Mouse (Mus musculus): ENCODE data around the gene Slc35d3. TPM values are rescaled to one million over a fixed set of nuclear protein-coding genes. Genes with fewer than 3 reads are reported as not detected.
A peak's percentile ranks its signal among the peaks of the same experiment; 100 is the strongest.

The Slc35d3 gene
- polyA plus RNA-seq, 1 experiment from 2014 or later, result 1.9 TPM

GRCm38 (mm10) chr10:19876669-19877068, 25.4 kb upstream of the Slc35d3 start:
- Histone ChIP-seq H3K9me3 (replicated peaks) (no peaks in the 10 kb centered on the region), H3K27ac (ENCODE audit: poor library complexity, severe bottlenecking) (no peak overlapping the region), H3K4me1 (replicated peaks) (peaks cover 3% of the 10 kb centered on the region; the same call in 1 of the 2 replicates), H3K27me3 (replicated peaks) (no peaks in the 10 kb centered on the region), H3K9ac (no peak overlapping the region), H3K36me3 (no peaks in the 10 kb centered on the region), H3K4me3 (no peak overlapping the region), H3K4me2 (no peak overlapping the region)
- WGBS, result 72% methylated on average over 7 of the region's 7 CpGs
- no peak for ATAC-seq (ENCODE audit: insufficient number of reproducible peaks, low FRiP score)

GRCm38 (mm10) chr10:19875346-19875745, 24.1 kb upstream of the Slc35d3 start:
- H3K9me3 ChIP-seq (replicated peaks), result no peaks in the 10 kb centered on the region
- whole genome bisulfite sequencing, result 78% methylated on average over 5 of the region's 5 CpGs
- H3K36me3 ChIP-seq, result no peaks in the 10 kb centered on the region
- no peak for ATAC-seq (ENCODE audit: insufficient number of reproducible peaks, low FRiP score)
- H3K4me2 ChIP-seq, result no peak overlapping the region
- H3K27ac ChIP-seq (ENCODE audit: poor library complexity, severe bottlenecking), result no peak overlapping the region
- H3K4me1 ChIP-seq (replicated peaks), result peaks cover 3% of the 10 kb centered on the region; the same call in 1 of the 2 replicates
- no peaks in the 10 kb centered on the region for H3K27me3 ChIP-seq (replicated peaks)
- no peak overlapping the region for H3K9ac ChIP-seq
- H3K4me3 ChIP-seq, result no peak overlapping the region

- no peaks in the 10 kb centered on the region for H3K9me3 ChIP-seq (replicated peaks)
- WGBS, result 80% methylated on average over 7 of the region's 7 CpGs
- peaks cover 47% of the 10 kb centered on the region for H3K27me3 ChIP-seq (replicated peaks)
Observed at GRCm38 (mm10) chr10:19855597-19856306, 4.5 kb upstream of the Slc35d3 start.

DNA sequence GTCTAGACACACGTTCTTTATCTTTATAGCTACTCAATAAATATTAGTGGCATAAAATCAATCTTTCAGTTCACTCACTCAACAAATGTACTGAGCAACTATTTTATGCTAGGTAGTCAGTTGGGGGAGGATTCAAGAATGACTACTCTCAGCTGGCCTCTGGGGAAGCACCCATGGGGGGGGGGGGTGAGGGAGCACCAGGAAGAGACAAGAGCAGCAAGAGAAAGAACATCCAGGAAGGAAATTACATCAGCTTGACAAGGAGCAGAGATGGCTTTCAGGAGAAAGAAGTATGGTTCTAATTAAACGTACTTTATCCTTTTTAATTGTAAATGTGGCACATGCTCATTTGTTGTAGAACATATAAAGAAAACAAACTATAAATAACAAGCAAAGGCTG, 2.4 kb upstream of the Slc35d3 start:
- no peak overlapping the region for H3K4me3 ChIP-seq
- no peak overlapping the region for H3K27ac ChIP-seq (ENCODE audit: poor library complexity, severe bottlenecking)
- ATAC-seq (ENCODE audit: insufficient number of reproducible peaks, low FRiP score), result no peak
- H3K27me3 ChIP-seq (replicated peaks), result peaks cover 67% of the 10 kb centered on the region
- H3K4me2 ChIP-seq, result no peak overlapping the region
- 55% methylated on average over 2 of the region's 2 CpGs for WGBS
- H3K4me1 ChIP-seq (replicated peaks), result peaks cover 24% of the 10 kb centered on the region
- no peak overlapping the region for H3K9ac ChIP-seq
- H3K36me3 ChIP-seq, result no peaks in the 10 kb centered on the region
- H3K9me3 ChIP-seq (replicated peaks), result no peaks in the 10 kb centered on the region

More at GRCm38 (mm10) chr10:19855597-19856306, 4.5 kb upstream of the Slc35d3 start:
- no peaks in the 10 kb centered on the region for H3K36me3 ChIP-seq
- no peak overlapping the region for H3K4me2 ChIP-seq
- no peak overlapping the region for H3K4me3 ChIP-seq
- no peak for ATAC-seq (ENCODE audit: insufficient number of reproducible peaks, low FRiP score)
- peaks cover 14% of the 10 kb centered on the region for H3K4me1 ChIP-seq (replicated peaks)
- H3K9ac ChIP-seq, result no peak overlapping the region
- H3K27ac ChIP-seq (ENCODE audit: poor library complexity, severe bottlenecking), result no peak overlapping the region

- Histone ChIP-seq H3K9me3 (replicated peaks) (no peaks in the 10 kb centered on the region), H3K27ac (ENCODE audit: poor library complexity, severe bottlenecking) (no peak overlapping the region), H3K9ac (no peak overlapping the region), H3K4me2 (no peak overlapping the region), H3K4me1 (replicated peaks) (peaks cover 24% of the 10 kb centered on the region), H3K27me3 (replicated peaks) (peaks cover 71% of the 10 kb centered on the region), H3K4me3 (no peak overlapping the region), H3K36me3 (no peaks in the 10 kb centered on the region)
- 30% methylated on average over 6 of the region's 6 CpGs for WGBS
- ATAC-seq (ENCODE audit: insufficient number of reproducible peaks, low FRiP score), result no peak
Observed at GRCm38 (mm10) chr10:19852776-19853175, 1.5 kb upstream of the Slc35d3 start.

DNA sequence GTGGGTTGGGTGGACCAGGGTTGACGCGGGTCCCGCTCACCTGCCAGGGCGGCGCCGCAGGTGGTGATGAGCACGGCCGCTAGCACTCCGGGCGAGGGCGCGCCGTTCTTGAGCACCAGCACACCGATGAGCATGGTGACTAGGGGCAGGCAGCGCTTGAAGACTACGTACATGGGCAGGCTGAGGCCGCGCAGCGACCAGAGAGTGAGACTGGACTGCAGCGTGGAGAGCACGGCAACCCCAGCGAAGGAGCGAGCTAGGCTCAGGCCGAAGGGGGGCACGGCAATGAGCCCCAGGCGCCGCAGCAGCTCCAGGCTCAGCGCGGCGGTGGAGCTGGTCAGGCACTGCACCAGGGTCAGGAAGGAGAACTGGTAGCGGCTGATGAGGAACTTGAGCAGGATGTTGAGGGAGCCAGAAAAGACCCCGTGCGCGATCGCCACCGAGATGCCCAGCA, 688 bp downstream of the Slc35d3 start:
- Histone ChIP-seq H3K9ac (peak overlapping the region; percentile 65), H3K27me3 (replicated peaks) (peaks cover 75% of the 10 kb centered on the region), H3K36me3 (no peaks in the 10 kb centered on the region), H3K4me3 (peak overlapping the region; percentile 60), H3K9me3 (replicated peaks) (no peaks in the 10 kb centered on the region), H3K4me1 (replicated peaks) (peaks cover 24% of the 10 kb centered on the region), H3K27ac (ENCODE audit: poor library complexity, severe bottlenecking) (no peak overlapping the region), H3K4me2 (peak overlapping the region; percentile 98)
- ATAC-seq (ENCODE audit: insufficient number of reproducible peaks, low FRiP score), result peak; percentile 60; the same call in 1 of the 2 replicates
- WGBS, result under 1% methylated on average over 36 of the region's 36 CpGs

GRCm38 (mm10) chr10:19849771-19850365, 1.4 kb downstream of the Slc35d3 start:
- peaks cover 24% of the 10 kb centered on the region for H3K4me1 ChIP-seq (replicated peaks)
- peaks cover 68% of the 10 kb centered on the region for H3K27me3 ChIP-seq (replicated peaks)
- no peaks in the 10 kb centered on the region for H3K9me3 ChIP-seq (replicated peaks)
- H3K36me3 ChIP-seq, result no peaks in the 10 kb centered on the region
- ATAC-seq (ENCODE audit: insufficient number of reproducible peaks, low FRiP score), result peak; percentile 63; the same call in 1 of the 2 replicates
- peak overlapping the region; percentile 65; the same call in 1 of the 2 replicates for H3K9ac ChIP-seq
- H3K4me3 ChIP-seq, result peak overlapping the region; percentile 60
- H3K27ac ChIP-seq (ENCODE audit: poor library complexity, severe bottlenecking), result no peak overlapping the region
- under 1% methylated on average over 31 of the region's 32 CpGs for WGBS
- peak overlapping the region; percentile 98 for H3K4me2 ChIP-seq

- 5% methylated on average over 44 of the region's 44 CpGs for WGBS
- H3K27ac ChIP-seq (ENCODE audit: poor library complexity, severe bottlenecking), result no peak overlapping the region
- no peak for ATAC-seq (ENCODE audit: insufficient number of reproducible peaks, low FRiP score)
- peak overlapping the region; percentile 60 for H3K4me3 ChIP-seq
- no peaks in the 10 kb centered on the region for H3K9me3 ChIP-seq (replicated peaks)
- peak overlapping the region; percentile 98 for H3K4me2 ChIP-seq
- H3K36me3 ChIP-seq, result no peaks in the 10 kb centered on the region
- H3K27me3 ChIP-seq (replicated peaks), result peaks cover 64% of the 10 kb centered on the region
- peak overlapping the region; percentile 65; the same call in 1 of the 2 replicates for H3K9ac ChIP-seq
- H3K4me1 ChIP-seq (replicated peaks), result peaks cover 24% of the 10 kb centered on the region
Observed at GRCm38 (mm10) chr10:19848928-19849770, 2.1 kb downstream of the Slc35d3 start.

DNA sequence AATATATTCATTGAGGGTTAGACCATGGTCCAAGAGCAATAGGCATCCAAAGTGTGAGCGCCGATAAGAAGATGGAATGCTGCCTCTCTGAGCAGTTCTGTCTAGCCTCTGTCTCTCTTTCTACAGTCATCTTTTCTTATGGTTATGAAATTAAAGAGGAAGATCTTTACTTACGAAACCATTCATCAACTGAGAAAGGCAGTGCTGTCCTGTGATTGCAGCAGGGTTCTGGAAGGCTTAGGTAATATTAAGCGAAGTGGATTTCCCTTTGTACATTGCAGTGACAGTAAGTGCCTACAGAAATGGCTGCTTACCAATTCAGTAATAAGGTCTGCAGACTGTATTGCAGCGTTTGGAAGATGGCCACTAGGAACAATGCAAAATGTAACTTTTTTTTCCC, 11.4 kb downstream of the Slc35d3 start:
- no peaks in the 10 kb centered on the region for H3K4me1 ChIP-seq (replicated peaks)
- H3K9me3 ChIP-seq (replicated peaks), result no peaks in the 10 kb centered on the region
- no peak overlapping the region for H3K27ac ChIP-seq (ENCODE audit: poor library complexity, severe bottlenecking)
- H3K36me3 ChIP-seq, result no peaks in the 10 kb centered on the region
- H3K9ac ChIP-seq, result no peak overlapping the region
- no peak overlapping the region for H3K4me2 ChIP-seq
- no peak overlapping the region for H3K4me3 ChIP-seq
- no peak for ATAC-seq (ENCODE audit: insufficient number of reproducible peaks, low FRiP score)
- 79% methylated on average over 5 of the region's 5 CpGs for WGBS
- peaks cover 10% of the 10 kb centered on the region; the same call in 1 of the 2 replicates for H3K27me3 ChIP-seq (replicated peaks)

- no peak overlapping the region for H3K4me2 ChIP-seq
- H3K9me3 ChIP-seq (replicated peaks), result no peaks in the 10 kb centered on the region
- ATAC-seq (ENCODE audit: insufficient number of reproducible peaks, low FRiP score), result no peak
- WGBS, result 77% methylated on average over 8 of the region's 8 CpGs
- no peaks in the 10 kb centered on the region for H3K36me3 ChIP-seq
- H3K9ac ChIP-seq, result no peak overlapping the region
- H3K4me1 ChIP-seq (replicated peaks), result no peaks in the 10 kb centered on the region
- H3K27ac ChIP-seq (ENCODE audit: poor library complexity, severe bottlenecking), result no peak overlapping the region
- no peak overlapping the region for H3K4me3 ChIP-seq
- 0 out of 2 replicates have a peak, but pooled peaks cover 7% of the 10 kb centered on the region for H3K27me3 ChIP-seq (replicated peaks)
Observed at GRCm38 (mm10) chr10:19835887-19836710, 15.2 kb downstream of the Slc35d3 start.
